In genomic region chr9:20756081-20756700, GRCm38 (mm10) we compare ENCODE assay signal across 1 mouse cellular context.
TF ChIP-seq lines count a peak whose summit lies in the region.

No protein-coding gene starts in this region.

TF ChIP-seq in MEL, 35 proteins besides CTCF, POLR2A, EP300 and RAD21 (continued from another document):
- TF ChIP-seq POLR2AphosphoS5 (IDR thresholded peaks at IDR 0.05; ENCODE audit: borderline replicate concordance, low read depth, low read length), result no peak
- no peak for TF ChIP-seq JUND (IDR thresholded peaks at IDR 0.05; ENCODE audit: low read depth, low read length)
- TF ChIP-seq GATA1 (IDR thresholded peaks at IDR 0.05; ENCODE audit: low read depth, low read length), result no peak; the same call in 1 of the 2 replicates
